Mouse (Mus musculus): Measurements from ENCODE around the gene Scgb2b24. TPM values are rescaled to one million over a fixed set of nuclear protein-coding genes. Genes with fewer than 3 reads are reported as not detected.

Scgb2b24 gene
- not detected for total RNA-seq (2021)
- long read RNA-seq, experiment 1, result 0 reads
- long read RNA-seq, experiment 2, result 0 reads

GRCm38 (mm10) chr7:33739212-33739611 lies at the start of gene Scgb2b24:
Gene Scgb2b24, minus strand, starts transcription at chr7:33739312.
- TF ChIP-seq CTCF (conservative IDR thresholded peaks at IDR 0.05), result no peak
- DNase-seq (ENCODE audit: low spot score in 2 of 2), result no peak
- H3K27ac ChIP-seq, result no peak within 1 kb of the TSS
- no peak within 1 kb of the TSS for H3K4me3 ChIP-seq

- TF ChIP-seq CTCF (conservative IDR thresholded peaks at IDR 0.05), result no peak
- no peak for DNase-seq (ENCODE audit: low spot score in 2 of 2)
- no peak within 1 kb of the TSS for H3K27ac ChIP-seq
- H3K4me3 ChIP-seq, result no peak within 1 kb of the TSS
Observed at GRCm38 (mm10) chr7:33743499-33743898, 4.4 kb upstream of the Scgb2b24 start, which contains the start of gene Scgb1b24. Gene Scgb1b24, plus strand, starts transcription at chr7:33743799.

- TF ChIP-seq CTCF (conservative IDR thresholded peaks at IDR 0.05), result no peak
- Histone ChIP-seq H3K27ac (no peak overlapping the region), H3K4me3 (no peak overlapping the region)
- no peak for DNase-seq (ENCODE audit: low spot score in 2 of 2)
Observed at GRCm38 (mm10) chr7:33689864-33690263, 49.2 kb downstream of the Scgb2b24 start.

Other genes starting within 250 kb of the Scgb2b24 start
- not detected for gene Scgb2b21, start 218.9 kb downstream of the Scgb2b24 start, total RNA-seq (2021)
- not detected for gene Scgb1b24, start 4.5 kb upstream of the Scgb2b24 start, total RNA-seq (2021)
- gene Scgb2b26, start 205.7 kb upstream of the Scgb2b24 start, total RNA-seq (2021), result not detected